Mouse (Mus musculus) olfactory bulb, adult 2 months (tissue): ENCODE measurements around the gene Tmem131l.

Experiments
- CTCF ChIP-seq: fragments of 200-500 bp; IDR thresholded peaks from 2 replicates; pipeline ENCODE4 v1.5.1; 2012; ENCODE audit warnings: low read depth, mild to moderate bottlenecking, low read length, moderate library complexity; ENCODE audit not compliant: insufficient read depth
- POLR2A ChIP-seq: fragments of 200-500 bp; IDR thresholded peaks from 2 replicates; pipeline ENCODE4 v1.6.1; 2012; ENCODE audit warnings: mild to moderate bottlenecking, low read depth, low read length, moderate library complexity; ENCODE audit not compliant: insufficient read depth

DNA sequence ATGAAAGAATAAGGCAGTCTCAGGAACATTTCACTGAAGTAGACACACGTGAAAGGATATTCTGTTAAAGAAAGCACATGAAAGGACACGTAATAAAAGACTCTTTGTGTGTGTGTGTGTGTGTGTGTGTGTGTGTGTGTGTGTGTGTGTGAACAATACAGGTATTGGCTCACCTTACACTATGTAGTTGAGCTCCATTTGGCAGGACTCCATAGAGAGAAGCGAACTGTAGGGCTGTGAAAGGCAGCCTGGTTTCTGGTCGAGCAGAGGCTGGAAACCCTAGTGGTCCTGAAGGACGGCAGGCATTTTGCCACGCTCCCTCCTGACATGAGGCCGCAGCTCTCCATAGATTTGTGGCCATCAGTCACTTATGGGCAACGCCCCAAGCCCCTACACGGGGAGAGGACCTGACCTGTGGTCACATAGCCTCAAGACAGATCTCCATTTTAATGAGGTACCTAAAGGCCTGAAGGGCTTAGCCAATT is 175.9 kb downstream of the Tmem131l start:
- no peak for TF ChIP-seq POLR2A
- no peak for TF ChIP-seq CTCF
